Mouse (Mus musculus): Measurements from ENCODE around the gene Phpt1. TPM values are rescaled to one million over a fixed set of nuclear protein-coding genes. Genes with fewer than 3 reads are reported as not detected.

Phpt1 gene
- polyA plus RNA-seq, 1 experiment from 2014 or later, result 197 TPM

GRCm38 (mm10) chr2:25534866-25535182 lies 40.2 kb downstream of the Phpt1 start:
- ATAC-seq (ENCODE audit: insufficient read depth) (no peak), DNase-seq (no peak)
- no peak overlapping the region for H3K4me2 ChIP-seq
- no peak overlapping the region for H3K9ac ChIP-seq
- 87% methylated on average over 2 of the region's 2 CpGs for WGBS
- H3K27ac ChIP-seq (ENCODE audit: low read depth), result no peak overlapping the region
- no peak for TF ChIP-seq CTCF (IDR thresholded peaks at IDR 0.05; ENCODE audit: low read depth)
- H3K4me3 ChIP-seq (ENCODE audit: low read depth, low read length), result no peak overlapping the region
- H3K36me3 ChIP-seq (ENCODE audit: insufficient read depth), result peaks cover 78% of the 10 kb centered on the region
- H3K4me1 ChIP-seq (ENCODE audit: insufficient read depth), result no peaks in the 10 kb centered on the region
- H3K9me3 ChIP-seq (ENCODE audit: low read depth, low read length), result no peaks in the 10 kb centered on the region
- H3K27me3 ChIP-seq (ENCODE audit: insufficient read depth, low read length), result no peaks in the 10 kb centered on the region

- no peaks in the 10 kb centered on the region for H3K4me1 ChIP-seq (ENCODE audit: insufficient read depth)
- DNase-seq (no peak), ATAC-seq (ENCODE audit: insufficient read depth) (no peak)
- no peaks in the 10 kb centered on the region for H3K27me3 ChIP-seq (ENCODE audit: insufficient read depth, low read length)
- no peak overlapping the region for H3K4me2 ChIP-seq
- H3K9me3 ChIP-seq (ENCODE audit: low read depth, low read length), result no peaks in the 10 kb centered on the region
- 89% methylated on average over 3 of the region's 3 CpGs for WGBS
- no peak overlapping the region for H3K9ac ChIP-seq
- peaks cover 83% of the 10 kb centered on the region for H3K36me3 ChIP-seq (ENCODE audit: insufficient read depth)
- H3K27ac ChIP-seq (ENCODE audit: low read depth), result no peak overlapping the region
- no peak for TF ChIP-seq CTCF (IDR thresholded peaks at IDR 0.05; ENCODE audit: low read depth)
- H3K4me3 ChIP-seq (ENCODE audit: low read depth, low read length), result no peak overlapping the region
Measured at GRCm38 (mm10) chr2:25534178-25534865, 40.7 kb downstream of the Phpt1 start.

- Histone ChIP-seq H3K4me3 (ENCODE audit: low read depth, low read length) (no peak overlapping the region), H3K9ac (no peak overlapping the region), H3K27ac (ENCODE audit: low read depth) (no peak overlapping the region), H3K36me3 (ENCODE audit: insufficient read depth) (peaks cover 86% of the 10 kb centered on the region), H3K4me2 (no peak overlapping the region), H3K4me1 (ENCODE audit: insufficient read depth) (no peaks in the 10 kb centered on the region), H3K9me3 (ENCODE audit: low read depth, low read length) (no peaks in the 10 kb centered on the region), H3K27me3 (ENCODE audit: insufficient read depth, low read length) (no peaks in the 10 kb centered on the region)
- WGBS, result 93% methylated on average over 2 of the region's 2 CpGs
- DNase-seq (no peak), ATAC-seq (ENCODE audit: insufficient read depth) (no peak)
- no peak for TF ChIP-seq CTCF (IDR thresholded peaks at IDR 0.05; ENCODE audit: low read depth)
Measured at GRCm38 (mm10) chr2:25533707-25534106, 41.3 kb downstream of the Phpt1 start.

GRCm38 (mm10) chr2:25526510-25527302 lies 48.3 kb downstream of the Phpt1 start:
- ATAC-seq (ENCODE audit: insufficient read depth), result no peak
- WGBS, result 82% methylated on average over 9 of the region's 9 CpGs
- Histone ChIP-seq H3K27me3 (ENCODE audit: insufficient read depth, low read length) (no peaks in the 10 kb centered on the region), H3K4me1 (ENCODE audit: insufficient read depth) (no peaks in the 10 kb centered on the region), H3K9me3 (ENCODE audit: low read depth, low read length) (no peaks in the 10 kb centered on the region), H3K36me3 (ENCODE audit: insufficient read depth) (peaks cover 96% of the 10 kb centered on the region), H3K4me2 (no peak overlapping the region), H3K27ac (ENCODE audit: low read depth) (no peak overlapping the region), H3K4me3 (ENCODE audit: low read depth, low read length) (no peak overlapping the region), H3K9ac (no peak overlapping the region)
- DNase-seq, result no peak
- TF ChIP-seq CTCF (IDR thresholded peaks at IDR 0.05; ENCODE audit: low read depth), result no peak

Other genes starting within 250 kb of the Phpt1 start
- gene Man1b1, start 242.9 kb downstream of the Phpt1 start, polyA plus RNA-seq (2014; fragmentation: Nextera tagmentation; extraction: Ambion mirVana), result 70.9 and 76.4 TPM in 2 replicates
- 13.9 and 16.6 TPM in 2 replicates for gene Dpp7, start 218.9 kb downstream of the Phpt1 start, polyA plus RNA-seq (2014; fragmentation: Nextera tagmentation; extraction: Ambion mirVana)
- gene Uap1l1, start 209.5 kb downstream of the Phpt1 start, polyA plus RNA-seq (2014; fragmentation: Nextera tagmentation; extraction: Ambion mirVana), result 17.4 and 20.1 TPM in 2 replicates
- gene Sapcd2, start 202.9 kb downstream of the Phpt1 start, polyA plus RNA-seq (2014; fragmentation: Nextera tagmentation; extraction: Ambion mirVana), result 42.0 and 45.5 TPM in 2 replicates
- 0.92 and 1.2 TPM in 2 replicates for gene Entpd2, start 179.3 kb downstream of the Phpt1 start, polyA plus RNA-seq (2014; fragmentation: Nextera tagmentation; extraction: Ambion mirVana)
- 19.5 and 20.5 TPM in 2 replicates for gene Npdc1, start 175.9 kb downstream of the Phpt1 start, polyA plus RNA-seq (2014; fragmentation: Nextera tagmentation; extraction: Ambion mirVana)
- not detected in 2 replicates for gene Fut7, start 152.0 kb downstream of the Phpt1 start, polyA plus RNA-seq (2014; fragmentation: Nextera tagmentation; extraction: Ambion mirVana)
- 3.9 and 4.6 TPM in 2 replicates for gene Abca2, start 146.5 kb downstream of the Phpt1 start, polyA plus RNA-seq (2014; fragmentation: Nextera tagmentation; extraction: Ambion mirVana)
- gene Clic3, start 118.4 kb downstream of the Phpt1 start, polyA plus RNA-seq (2014; fragmentation: Nextera tagmentation; extraction: Ambion mirVana), result 20.0 and 30.2 TPM in 2 replicates
- gene Paxx, start 114.1 kb downstream of the Phpt1 start, polyA plus RNA-seq (2014; fragmentation: Nextera tagmentation; extraction: Ambion mirVana), result 15.8 and 23.5 TPM in 2 replicates
- 3.3 and 3.4 TPM in 2 replicates for gene Ptgds, start 105.2 kb downstream of the Phpt1 start, polyA plus RNA-seq (2014; fragmentation: Nextera tagmentation; extraction: Ambion mirVana)
- not detected in 2 replicates for gene Lcn12, start 81.3 kb downstream of the Phpt1 start, polyA plus RNA-seq (2014; fragmentation: Nextera tagmentation; extraction: Ambion mirVana)
- 75.8 and 77.7 TPM in 2 replicates for gene Fbxw5, start 74.5 kb downstream of the Phpt1 start, polyA plus RNA-seq (2014; fragmentation: Nextera tagmentation; extraction: Ambion mirVana)
- 3.9 and 5.5 TPM in 2 replicates for gene C8g, start 73.5 kb downstream of the Phpt1 start, polyA plus RNA-seq (2014; fragmentation: Nextera tagmentation; extraction: Ambion mirVana)
- 34.8 and 35.3 TPM in 2 replicates for gene Traf2, start 28.3 kb downstream of the Phpt1 start, polyA plus RNA-seq (2014; fragmentation: Nextera tagmentation; extraction: Ambion mirVana)
- 282 and 295 TPM in 2 replicates for gene Edf1, start 17.4 kb downstream of the Phpt1 start, polyA plus RNA-seq (2014; fragmentation: Nextera tagmentation; extraction: Ambion mirVana)
- gene Mamdc4, start 379 bp downstream of the Phpt1 start, polyA plus RNA-seq (2014; fragmentation: Nextera tagmentation; extraction: Ambion mirVana), result 2.2 and 4.1 TPM in 2 replicates
- gene Ajm1, start 6.5 kb upstream of the Phpt1 start, polyA plus RNA-seq (2014; fragmentation: Nextera tagmentation; extraction: Ambion mirVana), result 0.37 TPM in 1 of 2 replicates, not detected in the other
- gene Rabl6, start 33.3 kb upstream of the Phpt1 start, polyA plus RNA-seq (2014; fragmentation: Nextera tagmentation; extraction: Ambion mirVana), result 75.5 and 85.7 TPM in 2 replicates
- 0.24 and 0.28 TPM in 2 replicates for gene Ccdc183, start 42.5 kb upstream of the Phpt1 start, polyA plus RNA-seq (2014; fragmentation: Nextera tagmentation; extraction: Ambion mirVana)
- 21.9 and 26.0 TPM in 2 replicates for gene Tmem141, start 46.8 kb upstream of the Phpt1 start, polyA plus RNA-seq (2014; fragmentation: Nextera tagmentation; extraction: Ambion mirVana)
- 1.8 and 2.9 TPM in 2 replicates for gene Fcna, start 52.8 kb upstream of the Phpt1 start, polyA plus RNA-seq (2014; fragmentation: Nextera tagmentation; extraction: Ambion mirVana)
- 0.51 and 0.61 TPM in 2 replicates for gene Lcn8, start 77.9 kb upstream of the Phpt1 start, polyA plus RNA-seq (2014; fragmentation: Nextera tagmentation; extraction: Ambion mirVana)
- gene Lcn5, start 82.7 kb upstream of the Phpt1 start, polyA plus RNA-seq (2014; fragmentation: Nextera tagmentation; extraction: Ambion mirVana), result not detected in 2 replicates
- gene Lcn6, start 101.6 kb upstream of the Phpt1 start, polyA plus RNA-seq (2014; fragmentation: Nextera tagmentation; extraction: Ambion mirVana), result not detected in 2 replicates
- not detected in 2 replicates for gene Lcn10, start 107.5 kb upstream of the Phpt1 start, polyA plus RNA-seq (2014; fragmentation: Nextera tagmentation; extraction: Ambion mirVana)
- gene Obp2a, start 124.8 kb upstream of the Phpt1 start, polyA plus RNA-seq (2014; fragmentation: Nextera tagmentation; extraction: Ambion mirVana), result not detected in 2 replicates
- gene Bmyc, start 131.5 kb upstream of the Phpt1 start, polyA plus RNA-seq (2014; fragmentation: Nextera tagmentation; extraction: Ambion mirVana), result 65.3 and 71.9 TPM in 2 replicates
- not detected in 2 replicates for gene Obp2b, start 161.8 kb upstream of the Phpt1 start, polyA plus RNA-seq (2014; fragmentation: Nextera tagmentation; extraction: Ambion mirVana)
- gene Lcn3, start 190.3 kb upstream of the Phpt1 start, polyA plus RNA-seq (2014; fragmentation: Nextera tagmentation; extraction: Ambion mirVana), result not detected in 2 replicates
- not detected in 2 replicates for gene Lcn11, start 201.8 kb upstream of the Phpt1 start, polyA plus RNA-seq (2014; fragmentation: Nextera tagmentation; extraction: Ambion mirVana)
- gene Gm13539, start 207.0 kb upstream of the Phpt1 start, polyA plus RNA-seq (2014; fragmentation: Nextera tagmentation; extraction: Ambion mirVana), result not detected in 2 replicates
- gene Glt6d1, start 240.6 kb upstream of the Phpt1 start, polyA plus RNA-seq (2014; fragmentation: Nextera tagmentation; extraction: Ambion mirVana), result not detected in 2 replicates
- gene Lcn9, start 247.9 kb upstream of the Phpt1 start, polyA plus RNA-seq (2014; fragmentation: Nextera tagmentation; extraction: Ambion mirVana), result not detected in 2 replicates